Mouse (Mus musculus) embryonic facial prominence, embryonic 15.5 days (tissue): ENCODE measurements around the gene Fyn. TPM values are rescaled to one million over a fixed set of nuclear protein-coding genes. Genes with fewer than 3 reads are reported as not detected.
A peak's percentile ranks its signal among the peaks of the same experiment; 100 is the strongest.

Experiments used
- ATAC-seq: fragments of 200-750 bp; cut with Nextera tagmentation; 2 replicates; pipeline ENCODE4 v1.8.0; 2017; ENCODE audit warnings: low read depth, moderate TSS enrichment; ENCODE audit not compliant: insufficient number of reproducible peaks, low FRiP score, low TSS enrichment
- H3K27ac ChIP-seq: fragments of 300-500 bp; sonication (generic); replicated peaks from 2 replicates; pipeline ENCODE4 v1.5.1; 2015; ENCODE audit warnings: mild to moderate bottlenecking, inconsistent platforms
- H3K27me3 ChIP-seq: fragments of 300-500 bp; sonication (generic); 2 replicates; pipeline ENCODE4 v1.6.1; 2015; ENCODE audit warnings: inconsistent platforms
- H3K36me3 ChIP-seq: fragments of 300-500 bp; sonication (generic); 2 replicates; pipeline ENCODE4 v1.6.1; 2015; ENCODE audit warnings: mild to moderate bottlenecking, inconsistent platforms
- H3K4me1 ChIP-seq: fragments of 300-500 bp; sonication (generic); 2 replicates; pipeline ENCODE4 v1.6.1; 2015; ENCODE audit warnings: inconsistent platforms
- H3K4me2 ChIP-seq: fragments of 300-500 bp; sonication (generic); replicated peaks from 2 replicates; pipeline ENCODE4 v1.6.1; 2015; ENCODE audit warnings: mild to moderate bottlenecking, inconsistent platforms
- H3K4me3 ChIP-seq: fragments of 300-500 bp; sonication (generic); replicated peaks from 2 replicates; pipeline ENCODE4 v1.5.1; 2015; ENCODE audit warnings: mild to moderate bottlenecking, inconsistent platforms
- H3K9ac ChIP-seq: fragments of 300-500 bp; sonication (generic); 2 replicates; pipeline ENCODE4 v1.6.1; 2015; ENCODE audit warnings: inconsistent platforms
- H3K9me3 ChIP-seq: fragments of 300-500 bp; sonication (generic); replicated peaks from 2 replicates; pipeline ENCODE4 v1.6.1; 2016; ENCODE audit warnings: inconsistent platforms
- WGBS: fragments of 180-500 bp; shearing (Covaris S2); methylation state at CpG from one replicate; pipeline ENCODE4 v1.1.7; 2015; 5-methylcytosine and 5-hydroxymethylcytosine counted together
- polyA plus RNA-seq: library from polyadenylated mRNA; unstranded; fragments of >200 nt; fragmentation: Nextera tagmentation; extraction: Ambion mirVana; gene quantifications from 2 replicates; pipeline ENCODE4 v1.2.1, GENCODE M21; 2015

Fyn gene
- polyA plus RNA-seq, 1 experiment from 2014 or later = 42.8 TPM

DNA sequence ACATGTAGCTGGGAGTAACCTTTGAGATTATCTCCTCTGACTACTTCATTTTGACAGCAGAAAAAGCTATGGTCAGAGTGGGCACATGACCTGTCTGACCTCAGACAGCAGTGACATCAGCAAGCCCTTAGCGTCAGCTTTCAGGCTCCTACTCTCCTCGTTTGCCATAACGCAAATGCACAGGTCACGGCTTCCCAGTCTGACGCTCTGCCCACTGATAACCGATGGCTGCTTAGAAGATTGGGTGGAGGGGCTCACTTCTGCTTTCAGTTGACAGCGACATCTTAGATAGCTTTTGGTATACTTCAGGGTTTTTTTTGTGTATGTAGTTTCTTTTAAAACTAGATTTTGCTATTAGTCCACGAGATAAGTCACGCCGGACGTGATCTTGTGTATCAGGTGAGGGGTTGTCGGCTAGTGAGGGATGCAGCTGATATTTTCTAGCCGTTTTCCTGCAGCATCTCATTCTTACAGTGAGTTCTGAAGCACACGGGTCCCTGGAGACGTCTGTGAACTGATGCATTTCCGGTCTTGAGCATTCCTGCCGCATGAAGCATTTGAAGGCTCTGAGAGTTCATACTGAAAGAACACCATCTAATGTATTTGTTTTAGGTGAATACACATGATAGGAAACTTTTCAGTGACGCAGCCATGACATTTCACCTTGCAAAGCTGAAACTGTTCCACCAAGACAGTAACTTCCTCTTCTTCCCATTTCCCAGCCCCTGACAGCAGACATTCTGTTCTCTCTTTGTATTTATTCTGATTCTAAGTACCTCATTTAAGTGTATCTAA lies 44.4 kb downstream of the Fyn start:
- no peak overlapping the region for H3K4me3 ChIP-seq
- no peak for ATAC-seq
- H3K27me3 ChIP-seq = no peaks in the 10 kb centered on the region
- H3K9me3 ChIP-seq = no peaks in the 10 kb centered on the region
- peaks cover 25% of the 10 kb centered on the region for H3K4me1 ChIP-seq
- no peaks in the 10 kb centered on the region for H3K36me3 ChIP-seq
- H3K4me2 ChIP-seq = no peak overlapping the region
- H3K9ac ChIP-seq = no peak overlapping the region
- WGBS = 71% methylated on average over 18 of the region's 18 CpGs
- no peak overlapping the region for H3K27ac ChIP-seq

DNA sequence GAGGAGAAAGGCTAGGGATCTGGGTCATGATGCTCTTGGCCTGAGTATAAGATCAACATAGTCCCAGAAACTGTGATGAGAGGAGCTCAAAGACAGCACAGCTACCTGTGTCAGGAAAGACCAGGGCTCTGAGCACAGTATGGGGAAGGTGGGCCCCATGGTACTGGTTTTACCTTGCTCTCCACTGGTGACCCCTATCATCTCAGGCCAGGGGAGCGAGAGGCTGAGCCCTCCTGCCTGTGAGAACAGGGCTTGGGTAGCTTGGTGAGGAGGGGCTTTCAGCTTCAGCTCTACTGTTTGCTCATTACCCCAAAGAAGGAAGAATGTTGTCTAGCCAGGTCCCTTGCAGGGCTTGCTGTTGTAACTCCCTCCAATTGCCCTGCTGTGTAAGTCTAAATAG lies 45.4 kb downstream of the Fyn start:
- H3K4me3 ChIP-seq = no peak overlapping the region
- ATAC-seq = no peak
- no peaks in the 10 kb centered on the region for H3K9me3 ChIP-seq
- 96% methylated on average over 1 of the region's 1 CpGs for WGBS
- H3K36me3 ChIP-seq = no peaks in the 10 kb centered on the region
- peaks cover 25% of the 10 kb centered on the region for H3K4me1 ChIP-seq
- H3K27ac ChIP-seq = no peak overlapping the region
- no peaks in the 10 kb centered on the region for H3K27me3 ChIP-seq
- no peak overlapping the region for H3K9ac ChIP-seq
- no peak overlapping the region for H3K4me2 ChIP-seq

DNA sequence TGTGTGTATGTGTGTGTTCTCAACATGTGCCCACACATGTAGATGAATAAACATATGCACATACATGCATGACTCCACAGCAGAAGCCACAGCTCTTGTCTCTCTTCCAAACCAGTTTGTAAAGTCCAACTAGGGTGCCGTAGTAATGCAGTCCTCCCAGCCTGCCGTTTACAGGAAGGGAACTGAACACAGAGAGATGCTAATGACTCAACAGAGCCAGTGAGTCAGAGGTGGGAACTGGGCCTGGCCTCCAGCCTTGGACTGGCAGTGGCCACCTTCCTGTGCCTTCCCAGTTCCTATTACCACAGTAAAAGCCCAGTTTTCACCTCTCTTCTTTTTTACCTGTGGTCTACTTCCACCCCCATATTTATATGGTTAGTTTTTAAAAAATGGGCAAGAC lies 46.9 kb downstream of the Fyn start:
- Histone ChIP-seq H3K4me3 (no peak overlapping the region), H3K4me1 (peaks cover 29% of the 10 kb centered on the region), H3K27me3 (no peaks in the 10 kb centered on the region), H3K27ac (no peak overlapping the region), H3K9ac (no peak overlapping the region), H3K36me3 (no peaks in the 10 kb centered on the region), H3K4me2 (no peak overlapping the region), H3K9me3 (no peaks in the 10 kb centered on the region)
- WGBS = 51% methylated on average over 2 of the region's 2 CpGs
- no peak for ATAC-seq

DNA sequence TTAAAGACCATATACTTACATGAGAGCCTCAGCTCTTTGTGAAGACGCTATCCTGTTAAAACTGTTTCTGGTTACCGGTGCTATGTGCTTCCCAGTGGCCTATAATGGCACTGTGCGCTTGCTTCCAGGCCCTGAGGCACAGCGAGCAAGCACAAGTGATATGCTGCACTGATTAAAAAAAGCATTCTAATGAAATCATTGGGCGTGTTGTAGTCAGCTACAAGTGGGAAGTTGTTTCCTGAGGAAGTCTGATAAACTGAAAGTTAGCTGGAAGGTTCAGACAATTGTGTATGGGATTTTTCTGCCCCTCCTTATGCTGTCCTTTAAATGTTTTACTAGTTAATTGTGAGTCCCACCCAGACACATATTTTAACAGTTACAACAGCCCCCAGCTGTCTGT lies 49.0 kb downstream of the Fyn start:
- no peaks in the 10 kb centered on the region for H3K36me3 ChIP-seq
- H3K4me3 ChIP-seq = no peak overlapping the region

DNA sequence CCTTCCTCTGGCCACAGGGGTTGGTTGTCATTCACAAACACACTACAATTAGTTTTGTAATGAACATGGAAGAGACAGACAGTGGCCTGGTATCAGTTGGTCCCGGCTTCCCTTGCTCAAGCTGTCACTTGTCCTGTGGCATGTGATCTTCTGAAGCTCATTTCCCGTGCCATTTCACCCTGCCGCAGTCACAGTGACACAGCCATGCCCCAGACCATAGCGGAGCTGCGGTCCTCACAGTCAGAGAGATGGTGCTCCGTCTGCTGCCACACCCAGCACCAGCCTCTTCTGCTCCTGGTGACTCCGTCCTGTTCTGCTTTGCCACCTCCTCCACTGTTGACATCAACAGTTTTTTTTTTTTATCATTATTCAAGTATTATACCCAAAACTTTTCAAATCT lies 49.7 kb downstream of the Fyn start:
- H3K27me3 ChIP-seq = no peaks in the 10 kb centered on the region

More for the DNA sequence above, 49.0 kb downstream of the Fyn start:
- Histone ChIP-seq H3K4me2 (no peak overlapping the region), H3K27me3 (no peaks in the 10 kb centered on the region), H3K4me1 (peaks cover 43% of the 10 kb centered on the region), H3K27ac (peak overlapping the region; percentile 17; the same call in 1 of the 2 replicates), H3K9ac (no peak overlapping the region), H3K9me3 (no peaks in the 10 kb centered on the region)
- ATAC-seq = no peak
- 22% methylated on average over 5 of the region's 5 CpGs for WGBS

DNA sequence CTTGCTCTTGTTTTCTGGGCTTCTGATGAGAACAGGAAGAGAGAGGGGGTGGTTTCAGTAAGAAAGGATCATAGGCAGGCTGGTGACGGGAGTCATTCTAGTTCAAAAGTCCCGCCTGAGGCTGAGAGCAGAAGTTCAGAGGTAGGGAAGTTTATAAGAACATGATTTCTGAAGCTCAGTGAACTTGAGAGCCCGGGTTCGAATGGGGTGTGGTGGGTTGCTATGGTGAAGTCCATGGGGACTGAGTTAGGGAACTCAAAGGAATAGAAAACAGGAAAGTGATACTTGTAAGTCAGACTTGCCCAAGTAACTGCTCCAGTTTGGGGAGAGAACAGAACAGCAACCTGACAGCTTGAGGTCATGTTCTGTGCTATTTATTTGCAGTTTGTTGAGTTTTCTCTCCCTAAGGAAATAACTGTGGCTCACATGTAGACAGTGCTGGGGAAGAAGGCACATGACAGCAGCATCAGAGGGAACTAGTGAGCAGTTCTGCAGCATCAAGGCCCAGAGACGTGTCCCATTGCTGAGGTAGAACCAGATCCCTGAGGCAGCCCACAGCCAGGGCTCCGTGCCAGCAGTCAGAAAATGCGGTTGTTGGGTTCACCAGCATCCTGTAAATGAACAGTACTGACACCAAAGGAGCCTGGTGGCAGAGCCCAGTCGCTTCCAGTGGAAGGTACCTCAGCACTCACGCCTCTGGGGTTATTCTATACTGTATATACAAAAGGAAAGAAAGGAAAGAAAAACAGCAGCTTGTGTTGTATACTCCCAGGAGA lies 52.4 kb downstream of the Fyn start:
- H3K4me2 ChIP-seq = no peak overlapping the region
- no peak for ATAC-seq
- H3K9ac ChIP-seq = no peak overlapping the region
- no peak overlapping the region for H3K4me3 ChIP-seq
- no peaks in the 10 kb centered on the region for H3K36me3 ChIP-seq
- H3K4me1 ChIP-seq = peaks cover 35% of the 10 kb centered on the region
- no peaks in the 10 kb centered on the region for H3K9me3 ChIP-seq
- H3K27ac ChIP-seq = no peak overlapping the region
- 27% methylated on average over 9 of the region's 9 CpGs for WGBS
- no peaks in the 10 kb centered on the region for H3K27me3 ChIP-seq

More for the DNA sequence above, 49.7 kb downstream of the Fyn start:
- Histone ChIP-seq H3K4me2 (no peak overlapping the region), H3K4me1 (peaks cover 43% of the 10 kb centered on the region), H3K9ac (no peak overlapping the region), H3K4me3 (no peak overlapping the region), H3K9me3 (no peaks in the 10 kb centered on the region), H3K36me3 (no peaks in the 10 kb centered on the region), H3K27ac (no peak overlapping the region)
- 79% methylated on average over 7 of the region's 7 CpGs for WGBS
- ATAC-seq = no peak

DNA sequence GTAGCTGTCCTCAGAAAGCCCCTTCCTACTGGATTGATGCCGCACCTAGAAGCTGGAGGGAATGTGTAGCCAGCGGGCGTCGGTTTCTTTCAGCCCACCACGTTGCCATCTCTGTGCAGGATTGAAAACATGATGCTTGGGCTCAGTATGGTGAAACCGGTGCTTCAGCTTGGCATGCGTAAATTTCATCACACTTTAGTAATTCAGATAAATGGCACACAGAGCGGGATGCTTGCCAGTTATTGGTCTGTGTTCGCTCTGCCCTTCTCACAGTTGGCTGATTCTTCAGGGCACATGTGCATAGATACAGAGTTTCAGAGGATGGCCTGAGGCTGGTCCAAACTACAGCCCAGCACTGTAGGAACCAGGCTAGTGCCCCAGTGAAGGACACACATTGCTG lies 53.1 kb downstream of the Fyn start:
- peaks cover 28% of the 10 kb centered on the region for H3K4me1 ChIP-seq
- no peaks in the 10 kb centered on the region for H3K27me3 ChIP-seq
- no peak overlapping the region for H3K4me2 ChIP-seq
- no peaks in the 10 kb centered on the region for H3K9me3 ChIP-seq
- ATAC-seq = no peak
- no peak overlapping the region for H3K9ac ChIP-seq
- H3K27ac ChIP-seq = no peak overlapping the region
- no peaks in the 10 kb centered on the region for H3K36me3 ChIP-seq
- no peak overlapping the region for H3K4me3 ChIP-seq
- WGBS = 74% methylated on average over 9 of the region's 9 CpGs

DNA sequence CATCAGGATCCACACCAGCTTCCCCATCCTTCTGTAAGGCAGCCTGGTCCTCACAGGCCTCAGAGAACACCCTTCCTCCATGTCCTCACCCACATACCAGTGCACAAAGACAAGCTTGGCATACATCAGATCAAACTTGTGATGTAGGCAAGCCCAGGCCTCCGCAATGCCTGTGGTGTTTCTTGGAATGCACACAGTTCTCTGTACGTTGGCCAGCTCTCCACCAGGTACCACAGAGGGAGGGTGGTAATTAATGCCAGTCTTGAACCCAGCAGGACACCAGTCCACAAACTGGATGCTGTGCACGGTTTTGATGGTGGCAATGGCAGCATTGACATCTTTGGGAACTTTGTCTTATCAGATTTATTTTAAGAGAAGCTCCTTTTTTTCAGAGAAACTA lies 56.0 kb downstream of the Fyn start:
- Histone ChIP-seq H3K4me3 (no peak overlapping the region), H3K9me3 (no peaks in the 10 kb centered on the region), H3K36me3 (no peaks in the 10 kb centered on the region), H3K9ac (no peak overlapping the region), H3K4me2 (no peak overlapping the region), H3K4me1 (peaks cover 25% of the 10 kb centered on the region), H3K27ac (no peak overlapping the region), H3K27me3 (no peaks in the 10 kb centered on the region)
- no peak for ATAC-seq
- 74% methylated on average over 3 of the region's 3 CpGs for WGBS

DNA sequence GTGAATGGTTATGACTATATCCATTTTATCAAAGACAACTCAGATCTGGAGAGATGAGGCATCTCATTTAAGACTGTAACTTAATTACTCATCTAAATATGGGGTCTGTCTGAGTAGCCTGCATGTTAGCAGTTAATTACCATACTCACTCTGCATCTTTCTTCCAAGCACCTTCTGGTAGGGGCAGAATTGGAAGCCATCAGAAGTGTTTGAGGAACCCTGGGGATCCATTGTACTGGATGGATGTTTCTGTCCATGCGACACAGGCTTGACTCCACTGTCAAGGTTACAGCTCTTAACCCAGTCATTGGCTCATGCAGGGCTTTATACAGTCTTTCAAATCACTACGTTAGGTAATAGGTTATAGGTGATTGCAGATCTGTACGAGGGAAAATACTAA lies 57.4 kb downstream of the Fyn start:
- Histone ChIP-seq H3K4me3 (no peak overlapping the region), H3K9me3 (no peaks in the 10 kb centered on the region), H3K27me3 (no peaks in the 10 kb centered on the region), H3K4me1 (peaks cover 26% of the 10 kb centered on the region), H3K9ac (no peak overlapping the region), H3K4me2 (no peak overlapping the region), H3K27ac (no peak overlapping the region), H3K36me3 (no peaks in the 10 kb centered on the region)
- no peak for ATAC-seq
- WGBS = 91% methylated on average over 3 of the region's 3 CpGs

DNA sequence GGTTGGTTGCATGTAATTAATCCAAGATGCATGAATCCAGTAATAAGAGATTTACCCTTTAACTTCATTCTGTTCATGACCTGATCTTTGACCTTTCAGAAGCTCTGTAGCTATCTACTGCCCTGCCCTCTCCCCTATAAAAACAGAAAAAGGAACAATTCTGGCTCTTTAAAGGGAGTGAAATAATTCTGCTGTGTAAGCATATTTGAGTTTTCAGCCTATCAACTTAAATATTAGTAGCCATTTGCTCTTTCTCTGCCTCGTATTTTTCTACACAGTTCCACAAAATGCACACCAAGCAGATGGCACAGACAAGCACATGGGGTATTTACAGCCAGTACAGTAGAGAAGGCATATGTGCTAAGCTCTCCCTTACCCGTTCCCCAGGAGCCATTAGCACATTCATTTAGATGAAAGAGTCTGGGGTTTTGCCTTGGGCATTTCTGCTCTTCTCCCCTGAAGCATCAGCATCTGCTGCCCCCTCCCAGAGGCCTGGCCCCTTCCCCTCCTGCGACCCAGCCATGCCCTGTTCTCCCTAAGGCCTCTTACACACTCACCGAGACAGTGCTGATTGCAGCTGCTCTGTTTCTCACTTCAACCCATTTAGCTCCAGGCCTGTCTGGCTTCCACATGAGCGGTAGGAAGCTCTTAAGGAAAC lies 58.3 kb downstream of the Fyn start:
- Histone ChIP-seq H3K9ac (no peak overlapping the region), H3K9me3 (no peaks in the 10 kb centered on the region), H3K27me3 (no peaks in the 10 kb centered on the region), H3K4me1 (peaks cover 18% of the 10 kb centered on the region), H3K4me3 (no peak overlapping the region), H3K4me2 (no peak overlapping the region), H3K36me3 (no peaks in the 10 kb centered on the region), H3K27ac (no peak overlapping the region)
- 22% methylated on average over 5 of the region's 5 CpGs for WGBS
- ATAC-seq = no peak

DNA sequence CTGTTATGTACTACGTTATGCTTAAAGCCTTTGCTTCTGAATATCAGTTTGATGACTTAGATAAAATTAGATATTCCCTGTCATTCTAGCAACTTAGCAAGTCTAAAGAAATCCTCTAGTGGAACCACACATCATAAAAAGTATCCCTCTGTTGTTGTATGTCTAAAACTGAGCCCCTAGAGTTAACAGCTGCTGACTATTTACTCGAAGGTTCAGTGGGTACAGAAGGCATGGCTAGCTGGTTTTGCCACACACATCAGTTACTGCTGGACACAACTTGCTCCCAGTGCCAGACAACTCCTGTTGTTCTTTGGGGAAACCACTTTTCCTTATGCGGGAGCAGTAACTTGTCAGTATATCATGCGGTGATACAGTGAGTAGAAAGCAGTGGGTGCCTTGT lies 61.0 kb downstream of the Fyn start:
- Histone ChIP-seq H3K9ac (no peak overlapping the region), H3K4me1 (peaks cover 24% of the 10 kb centered on the region), H3K9me3 (no peaks in the 10 kb centered on the region), H3K27ac (no peak overlapping the region), H3K4me2 (no peak overlapping the region), H3K36me3 (no peaks in the 10 kb centered on the region), H3K27me3 (no peaks in the 10 kb centered on the region), H3K4me3 (no peak overlapping the region)
- ATAC-seq = no peak
- 70% methylated on average over 4 of the region's 4 CpGs for WGBS
